Mouse (Mus musculus) intestine, embryonic 16.5 days (tissue): ENCODE results near the gene Fopnl. TPM values are rescaled to one million over a fixed set of nuclear protein-coding genes. Genes with fewer than 3 reads are reported as not detected.

Experiments
- ATAC-seq: fragments of 200-750 bp; cut with Nextera tagmentation; 2 replicates; pipeline ENCODE4 v1.8.0; 2017; ENCODE audit warnings: moderate TSS enrichment, moderate library complexity
- H3K27ac ChIP-seq: fragments of 300-500 bp; sonication (generic); 2 replicates; pipeline ENCODE4 v1.5.1; 2014; ENCODE audit warnings: mild to moderate bottlenecking, low read length
- H3K27me3 ChIP-seq: fragments of 300-500 bp; sonication (generic); replicated peaks from 2 replicates; pipeline ENCODE4 v1.6.1; 2014; ENCODE audit warnings: low read length, control low read depth, mixed read lengths; ENCODE audit not compliant: control insufficient read depth, insufficient read depth
- H3K36me3 ChIP-seq: fragments of 300-500 bp; sonication (generic); 2 replicates; pipeline ENCODE4 v1.6.1; 2014; ENCODE audit warnings: low read length, control low read depth; ENCODE audit not compliant: control insufficient read depth, insufficient read depth
- H3K4me1 ChIP-seq: fragments of 300-500 bp; sonication (generic); 2 replicates; pipeline ENCODE4 v1.6.1; 2014; ENCODE audit warnings: low read length, control low read depth, mixed read lengths; ENCODE audit not compliant: control insufficient read depth, insufficient read depth
- H3K4me2 ChIP-seq: fragments of 300-500 bp; sonication (generic); 2 replicates; pipeline ENCODE4 v1.6.1; 2014; ENCODE audit warnings: low read depth, low read length, control low read depth
- H3K4me3 ChIP-seq: fragments of 300-500 bp; sonication (generic); 2 replicates; pipeline ENCODE4 v1.5.1; 2014; ENCODE audit warnings: mild to moderate bottlenecking, low read length
- H3K9ac ChIP-seq: fragments of 300-500 bp; sonication (generic); 2 replicates; pipeline ENCODE4 v1.6.1; 2014; ENCODE audit warnings: low read depth, low read length
- H3K9me3 ChIP-seq: fragments of 300-500 bp; sonication (generic); 2 replicates; pipeline ENCODE4 v1.6.1; 2016; ENCODE audit warnings: low read length, control low read depth; ENCODE audit not compliant: control insufficient read depth
- WGBS: fragments of 180-500 bp; shearing (Covaris S2); extraction: QIAGEN DNeasy Blood & Tissue Kit; methylation state at CpG from one replicate; pipeline ENCODE4 v1.1.7; 2014; 5-methylcytosine and 5-hydroxymethylcytosine counted together
- polyA plus RNA-seq: library from polyadenylated mRNA; unstranded; fragments of >200 nt; fragmentation: Nextera tagmentation; extraction: Ambion mirVana; gene quantifications from 2 replicates; pipeline ENCODE4 v1.2.1, GENCODE M21; 2015

Fopnl gene
- 106 and 115 TPM in 2 replicates for polyA plus RNA-seq

DNA sequence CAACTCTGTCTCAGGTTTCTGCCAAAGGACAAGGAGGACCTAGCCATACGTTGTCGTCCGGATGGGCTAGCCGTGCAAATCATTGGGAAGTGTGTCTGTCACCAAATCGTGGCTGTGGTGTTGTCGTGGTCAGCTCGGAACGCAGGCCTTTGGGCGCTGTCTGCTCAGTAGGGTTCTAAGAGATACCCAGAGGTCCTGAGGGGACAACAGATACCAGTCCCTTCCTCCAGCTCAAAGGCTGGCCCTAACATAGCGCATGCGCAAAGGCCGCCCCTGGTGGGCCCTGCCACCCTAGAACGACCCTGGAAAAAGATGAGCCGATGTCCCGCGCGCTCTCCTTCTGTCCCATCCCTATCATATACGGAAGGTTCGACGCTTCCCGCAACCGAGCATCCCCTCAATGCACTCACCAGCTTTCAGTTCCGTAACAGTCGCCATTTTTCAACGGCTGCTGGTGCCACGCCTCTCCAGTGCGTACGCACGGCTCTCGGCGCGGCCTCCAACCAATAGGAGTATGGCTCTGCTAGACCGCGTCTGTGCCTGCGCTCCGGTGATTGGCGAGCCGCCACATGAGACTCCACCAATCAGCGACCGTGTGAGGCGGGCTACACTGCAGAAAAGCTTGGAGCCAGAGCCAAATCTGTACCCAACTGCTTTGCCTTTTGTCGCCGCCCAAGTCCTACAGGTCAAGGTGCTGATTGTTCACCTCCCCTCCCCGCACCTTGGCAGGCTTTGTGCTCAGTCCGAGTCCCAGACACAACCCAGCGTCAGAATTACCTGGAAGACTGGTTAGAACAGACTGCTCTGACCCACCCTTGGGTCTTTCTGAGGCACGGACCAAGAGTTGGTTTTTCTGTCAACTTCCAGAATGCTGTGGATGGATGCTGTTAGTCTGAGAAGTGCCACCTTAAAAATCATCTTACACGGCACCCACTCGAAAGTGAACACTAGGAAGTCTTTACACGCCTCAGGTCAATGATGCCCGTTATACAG, at the start of gene Fopnl:
TSS of gene Fopnl (minus strand) at position 522 of the 993 bp plus-strand sequence.
- no peaks in the 10 kb centered on the region for H3K9me3 ChIP-seq
- peak within 1 kb of the TSS; percentile 80 for H3K9ac ChIP-seq
- H3K36me3 ChIP-seq: peaks cover 3% of the 10 kb centered on the region; the same call in 1 of the 2 replicates
- 2% methylated on average over 51 of the region's 51 CpGs for WGBS
- H3K4me1 ChIP-seq: peaks cover 9% of the 10 kb centered on the region; the same call in 1 of the 2 replicates
- peak within 1 kb of the TSS; percentile 86 for H3K27ac ChIP-seq
- ATAC-seq: peak; percentile 100
- peak within 1 kb of the TSS; percentile 87 for H3K4me2 ChIP-seq
- H3K4me3 ChIP-seq: peak within 1 kb of the TSS; percentile 63
- no peaks in the 10 kb centered on the region for H3K27me3 ChIP-seq

DNA sequence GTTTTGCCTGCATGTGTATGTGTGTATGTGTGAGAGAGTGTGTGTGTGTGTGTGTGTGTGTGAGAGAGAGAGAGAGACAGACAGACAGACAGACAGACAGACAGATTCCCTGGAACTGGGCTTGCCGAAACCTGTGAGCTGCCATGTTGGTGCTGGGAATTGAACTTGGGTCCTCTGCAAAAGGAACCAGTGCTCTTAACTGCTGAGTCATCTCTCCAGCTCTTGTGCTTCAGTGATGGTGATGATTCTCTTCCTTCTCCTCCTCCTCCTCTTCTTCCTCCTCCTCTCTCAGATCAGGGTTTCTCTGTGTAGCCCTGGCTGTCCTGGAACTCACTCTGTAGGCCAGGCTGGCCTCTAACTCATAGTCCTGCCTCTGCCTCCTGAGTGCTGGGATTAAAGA, 48.8 kb upstream of the Fopnl start:
- no peak overlapping the region for H3K9ac ChIP-seq
- H3K4me2 ChIP-seq: no peak overlapping the region
- ATAC-seq: no peak
- H3K9me3 ChIP-seq: no peaks in the 10 kb centered on the region
- peaks cover 7% of the 10 kb centered on the region; the same call in 1 of the 2 replicates for H3K4me1 ChIP-seq
- H3K27me3 ChIP-seq: no peaks in the 10 kb centered on the region
- WGBS: 89% methylated on average over 1 of the region's 1 CpGs
- H3K36me3 ChIP-seq: no peaks in the 10 kb centered on the region
- H3K27ac ChIP-seq: no peak overlapping the region
- H3K4me3 ChIP-seq: no peak overlapping the region

- Histone ChIP-seq H3K9ac (no peak overlapping the region), H3K4me2 (no peak overlapping the region), H3K36me3 (no peaks in the 10 kb centered on the region), H3K9me3 (no peaks in the 10 kb centered on the region), H3K27me3 (no peaks in the 10 kb centered on the region), H3K4me3 (no peak overlapping the region), H3K4me1 (peaks cover 9% of the 10 kb centered on the region; the same call in 1 of the 2 replicates), H3K27ac (no peak overlapping the region)
- ATAC-seq: no peak
- WGBS: 68% methylated on average over 4 of the region's 4 CpGs
Measured at GRCm38 (mm10) chr16:14365457-14365856, 48.3 kb upstream of the Fopnl start.

- Histone ChIP-seq H3K4me1 (peaks cover 9% of the 10 kb centered on the region; the same call in 1 of the 2 replicates), H3K9ac (no peak overlapping the region), H3K27me3 (no peaks in the 10 kb centered on the region), H3K4me2 (no peak overlapping the region), H3K36me3 (no peaks in the 10 kb centered on the region), H3K27ac (no peak overlapping the region), H3K9me3 (no peaks in the 10 kb centered on the region), H3K4me3 (no peak overlapping the region)
- WGBS: 93% methylated on average over 6 of the region's 6 CpGs
- no peak for ATAC-seq
Measured at GRCm38 (mm10) chr16:14364066-14364465, 46.9 kb upstream of the Fopnl start.

DNA sequence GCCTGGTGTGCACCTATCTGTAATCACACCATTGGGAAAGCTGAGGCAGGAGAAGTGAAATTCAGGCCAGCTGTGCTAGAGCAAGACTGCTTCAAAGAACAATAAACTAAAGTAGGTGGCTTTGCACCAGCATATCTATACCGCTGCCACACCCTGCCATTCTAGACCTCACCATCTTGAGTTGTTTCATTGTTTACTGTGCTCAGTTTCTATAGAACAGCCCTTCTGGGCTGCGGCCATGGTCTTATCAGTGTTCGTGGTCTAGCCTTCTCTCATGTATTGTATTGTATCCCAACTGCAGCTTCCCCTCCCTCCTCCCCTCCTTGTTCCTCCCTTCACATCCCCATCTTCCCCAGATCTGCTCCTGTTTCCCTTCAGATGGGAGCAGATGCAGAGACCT, 46.3 kb upstream of the Fopnl start:
- H3K27ac ChIP-seq: no peak overlapping the region
- no peak overlapping the region for H3K9ac ChIP-seq
- no peaks in the 10 kb centered on the region for H3K36me3 ChIP-seq
- no peaks in the 10 kb centered on the region for H3K9me3 ChIP-seq
- peaks cover 9% of the 10 kb centered on the region; the same call in 1 of the 2 replicates for H3K4me1 ChIP-seq
- H3K4me2 ChIP-seq: no peak overlapping the region
- WGBS: 92% methylated on average over 3 of the region's 3 CpGs
- H3K27me3 ChIP-seq: no peaks in the 10 kb centered on the region
- no peak overlapping the region for H3K4me3 ChIP-seq
- ATAC-seq: no peak

GRCm38 (mm10) chr16:14362099-14362820, 45.1 kb upstream of the Fopnl start:
- peak overlapping the region; percentile 83 for H3K9ac ChIP-seq
- H3K4me2 ChIP-seq: peak overlapping the region; percentile 96
- peak overlapping the region; percentile 79 for H3K4me3 ChIP-seq
- no peaks in the 10 kb centered on the region for H3K9me3 ChIP-seq
- no peak for ATAC-seq
- no peak overlapping the region for H3K27ac ChIP-seq
- H3K4me1 ChIP-seq: peaks cover 9% of the 10 kb centered on the region; the same call in 1 of the 2 replicates
- no peaks in the 10 kb centered on the region for H3K36me3 ChIP-seq
- no peaks in the 10 kb centered on the region for H3K27me3 ChIP-seq
- 37% methylated on average over 7 of the region's 7 CpGs for WGBS

GRCm38 (mm10) chr16:14361362-14362098, 44.3 kb upstream of the Fopnl start, which contains the start of gene Abcc1:
Gene Abcc1, plus strand, starts transcription at chr16:14361558.
- Histone ChIP-seq H3K36me3 (no peaks in the 10 kb centered on the region), H3K9ac (peak within 1 kb of the TSS; percentile 83), H3K27me3 (no peaks in the 10 kb centered on the region), H3K4me3 (peak within 1 kb of the TSS; percentile 79), H3K27ac (no peak within 1 kb of the TSS), H3K4me1 (peaks cover 9% of the 10 kb centered on the region; the same call in 1 of the 2 replicates), H3K9me3 (no peaks in the 10 kb centered on the region), H3K4me2 (peak within 1 kb of the TSS; percentile 96)
- ATAC-seq: peak; percentile 97
- WGBS: under 1% methylated on average over 61 of the region's 64 CpGs

- Histone ChIP-seq H3K36me3 (no peaks in the 10 kb centered on the region), H3K4me2 (peak overlapping the region; percentile 96), H3K27ac (no peak overlapping the region), H3K4me3 (peak overlapping the region; percentile 79), H3K9ac (peak overlapping the region; percentile 83), H3K4me1 (peaks cover 9% of the 10 kb centered on the region; the same call in 1 of the 2 replicates), H3K27me3 (no peaks in the 10 kb centered on the region), H3K9me3 (no peaks in the 10 kb centered on the region)
- WGBS: 5% methylated on average over 7 of the region's 7 CpGs
- peak; percentile 55 for ATAC-seq
Measured at GRCm38 (mm10) chr16:14360931-14361330, 43.7 kb upstream of the Fopnl start.
